Mouse (Mus musculus) cerebral cortex, adult 2 months (tissue): ENCODE data around the gene Prpf4b.

Experiments used
- WGBS: fragments of 180-500 bp; shearing (Covaris S2); methylation state at CpG from one replicate; pipeline ENCODE4 v1.1.7; 2018; 5-methylcytosine and 5-hydroxymethylcytosine counted together

The Prpf4b gene

DNA sequence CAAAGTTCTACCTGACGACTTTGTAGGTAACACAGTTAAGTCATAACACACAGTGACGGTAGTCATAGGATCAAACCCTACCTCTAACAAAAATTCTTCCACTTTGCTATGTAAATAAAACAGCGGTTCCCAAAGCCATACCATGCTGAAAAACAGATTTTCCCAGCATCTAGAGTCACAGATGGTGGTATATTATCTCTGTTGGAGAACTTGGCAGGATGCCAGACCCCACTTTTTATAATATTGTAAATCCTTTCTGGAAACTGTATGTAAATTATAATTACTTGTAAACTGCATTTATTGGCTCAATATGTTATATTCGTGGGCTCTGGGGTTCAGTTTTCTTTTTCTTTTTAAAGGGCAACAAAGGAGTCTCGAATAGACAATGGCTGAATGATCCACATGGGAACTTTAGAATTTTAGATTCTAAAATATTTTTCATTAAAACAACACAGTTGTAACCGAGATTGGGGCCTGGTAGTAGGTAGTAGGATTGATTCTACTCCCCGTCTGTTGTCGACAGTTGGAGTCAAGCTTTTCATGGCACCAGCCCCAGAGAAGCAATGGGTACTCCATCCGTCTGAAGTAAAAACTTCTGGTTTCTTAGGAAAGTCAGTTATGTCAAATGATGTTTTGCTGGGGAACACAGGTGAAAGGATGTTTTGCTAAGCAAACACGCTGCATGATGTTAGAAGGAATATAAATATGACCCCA, 60.0 kb downstream of the Prpf4b start:
- 58% methylated on average over 10 of the region's 10 CpGs for WGBS

GRCm38 (mm10) chr13:34951437-34951836, 76.3 kb downstream of the Prpf4b start:
- 94% methylated on average over 2 of the region's 2 CpGs for WGBS
